Mouse (Mus musculus) urinary bladder, adult 2 months (tissue): ENCODE data around the gene Mlxipl. TPM values are rescaled to one million over a fixed set of nuclear protein-coding genes. Genes with fewer than 3 reads are reported as not detected.

Source experiments
- DNase-seq: peaks from one replicate; pipeline ENCODE4 v3.0.0; 2022; ENCODE audit warnings: low spot score
- polyA plus RNA-seq: library from polyadenylated mRNA; depleted of rRNA; stranded (reverse); fragments of >200 nt; gene quantifications from 2 replicates; pipeline ENCODE4 v1.2.3, GENCODE M21; 2012

Mlxipl gene
- polyA plus RNA-seq, 1 experiment: 1.9 TPM

- DNase-seq: no peak
Observed at GRCm38 (mm10) chr5:135078482-135078810, 11.2 kb upstream of the Mlxipl start.

GRCm38 (mm10) chr5:135079578-135079977, 10.1 kb upstream of the Mlxipl start:
- DNase-seq: no peak

- DNase-seq: no peak
Observed at GRCm38 (mm10) chr5:135080539-135080938, 9.2 kb upstream of the Mlxipl start.

- no peak for DNase-seq
Observed at GRCm38 (mm10) chr5:135086871-135087270, 2.8 kb upstream of the Mlxipl start.

GRCm38 (mm10) chr5:135100981-135101380, 11.3 kb downstream of the Mlxipl start:
- no peak for DNase-seq

GRCm38 (mm10) chr5:135103999-135104660, 14.4 kb downstream of the Mlxipl start:
- DNase-seq: no peak

GRCm38 (mm10) chr5:135106758-135107256, 17.1 kb downstream of the Mlxipl start:
- peak; percentile 55 for DNase-seq

- DNase-seq: peak; percentile 35
Observed at GRCm38 (mm10) chr5:135107521-135108501, 18.1 kb downstream of the Mlxipl start.

GRCm38 (mm10) chr5:135109017-135109416, 19.3 kb downstream of the Mlxipl start:
- no peak for DNase-seq

- no peak for DNase-seq
Observed at GRCm38 (mm10) chr5:135109426-135109825, 19.7 kb downstream of the Mlxipl start.

- DNase-seq: no peak
Observed at GRCm38 (mm10) chr5:135109976-135110375, 20.3 kb downstream of the Mlxipl start.

GRCm38 (mm10) chr5:135113782-135114181, 24.1 kb downstream of the Mlxipl start:
- DNase-seq: no peak

GRCm38 (mm10) chr5:135115241-135115640, 25.6 kb downstream of the Mlxipl start:
- DNase-seq: no peak

GRCm38 (mm10) chr5:135118589-135119081, 28.9 kb downstream of the Mlxipl start:
- peak; percentile 47 for DNase-seq

- no peak for DNase-seq
Observed at GRCm38 (mm10) chr5:135120753-135121152, 31.1 kb downstream of the Mlxipl start.

GRCm38 (mm10) chr5:135126121-135126520, 36.4 kb downstream of the Mlxipl start:
- no peak for DNase-seq

GRCm38 (mm10) chr5:135127669-135128068, 38.0 kb downstream of the Mlxipl start:
- DNase-seq: no peak

GRCm38 (mm10) chr5:135129747-135130146, 40.1 kb downstream of the Mlxipl start:
- DNase-seq: no peak

- no peak for DNase-seq
Observed at GRCm38 (mm10) chr5:135133736-135134405, 44.2 kb downstream of the Mlxipl start.

GRCm38 (mm10) chr5:135134534-135134933, 44.8 kb downstream of the Mlxipl start:
- DNase-seq: no peak

GRCm38 (mm10) chr5:135139881-135140280, 50.2 kb downstream of the Mlxipl start:
- DNase-seq: no peak

- no peak for DNase-seq
Observed at GRCm38 (mm10) chr5:135144469-135144868, 54.8 kb downstream of the Mlxipl start.
